Mouse (Mus musculus): ENCODE results near the gene C130079G13Rik.
"Not testable (repeated sequence)": the region's sequence is repeated elsewhere in the genome, so short reads cannot be mapped to it uniquely, and the experiment has no call there.

C130079G13Rik gene

DNA sequence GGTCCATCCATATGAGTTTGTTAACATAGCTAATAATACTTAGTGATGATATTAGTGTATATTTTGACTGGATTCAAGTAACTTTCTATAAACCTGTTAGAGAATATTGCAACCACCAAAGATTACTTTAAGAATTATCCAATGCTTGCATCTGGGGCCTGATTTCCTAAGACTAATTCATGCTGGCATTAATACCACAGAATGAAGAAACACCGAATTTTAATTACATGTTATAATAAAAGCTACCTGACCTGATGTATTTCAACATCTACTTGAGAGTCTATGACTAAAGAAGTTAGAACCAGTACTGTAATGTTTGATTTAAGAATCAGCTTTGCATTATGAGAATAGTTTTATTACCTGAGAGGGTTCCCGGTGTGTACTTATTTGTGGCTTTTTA lies at the start of gene C130079G13Rik:
Gene C130079G13Rik (plus strand): TSS at position 301 of the 400 bp plus-strand sequence.
- no peak for DNase-seq (ENCODE audit: low spot score in 2 of 2)

DNA sequence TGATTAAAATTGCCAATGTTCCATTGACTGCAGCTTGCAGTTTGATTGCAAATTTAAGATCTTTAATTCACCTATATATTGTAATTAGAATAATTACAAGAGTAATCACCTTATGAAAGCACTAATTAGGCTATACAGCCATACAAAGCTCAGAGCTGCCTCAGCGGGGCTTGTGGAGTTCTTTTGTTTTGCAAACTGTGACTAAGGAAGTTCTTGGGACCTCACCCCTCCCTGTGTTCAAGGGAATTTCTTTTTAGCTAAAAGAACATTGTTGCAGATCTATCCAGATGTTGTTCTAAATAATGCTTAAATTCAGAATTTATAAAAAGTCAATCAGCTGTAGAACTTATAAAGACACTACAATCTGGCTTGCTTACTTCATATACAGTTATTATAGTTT lies 47.4 kb upstream of the C130079G13Rik start:
- not testable (repeated sequence) for DNase-seq (ENCODE audit: low spot score in 2 of 2)

GRCm38 (mm10) chr3:59879801-59880554 lies 45.0 kb upstream of the C130079G13Rik start:
- not testable (repeated sequence) for DNase-seq (ENCODE audit: low spot score in 2 of 2)

- no peak for DNase-seq (ENCODE audit: low spot score in 2 of 2)
Measured at GRCm38 (mm10) chr3:59893276-59893675, 31.7 kb upstream of the C130079G13Rik start.

DNA sequence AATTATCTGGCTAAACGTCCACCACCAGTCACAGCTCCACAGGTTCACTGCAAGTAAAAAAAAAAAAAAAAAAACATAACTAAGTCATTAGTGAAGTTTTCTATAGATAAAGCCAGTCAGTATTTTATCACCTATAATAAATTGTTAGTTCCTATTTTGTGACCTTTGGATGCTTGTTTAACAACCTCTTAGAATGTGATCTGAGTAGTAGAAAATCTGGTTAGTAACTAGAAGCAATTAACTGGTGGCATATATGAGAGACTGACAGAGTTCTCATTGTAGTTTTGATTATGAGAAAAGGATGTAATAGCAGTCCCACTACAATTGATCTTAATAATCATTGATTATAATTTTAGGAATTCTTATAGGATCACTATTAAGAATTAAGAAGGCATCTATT lies 9.6 kb downstream of the C130079G13Rik start:
- no peak for DNase-seq (ENCODE audit: low spot score in 2 of 2)

GRCm38 (mm10) chr3:59947294-59947950 lies 22.4 kb downstream of the C130079G13Rik start:
- no peak for DNase-seq (ENCODE audit: low spot score in 2 of 2)

- DNase-seq (ENCODE audit: low spot score in 2 of 2): no peak
Measured at GRCm38 (mm10) chr3:59970891-59971290, 45.9 kb downstream of the C130079G13Rik start.

- no peak for DNase-seq (ENCODE audit: low spot score in 2 of 2)
Measured at GRCm38 (mm10) chr3:59974591-59974990, 49.6 kb downstream of the C130079G13Rik start.

Measured in urinary bladder, postnatal 4 days (tissue).